ENCODE assay signal across 8 mouse cellular contexts in genomic region chr10:80560621-80561020, GRCm38 (mm10). TPM values are rescaled to one million over a fixed set of nuclear protein-coding genes. Genes with fewer than 3 reads are reported as not detected.
DNase-seq lines count a peak whose midpoint lies in the region; ATAC-seq and TF ChIP-seq lines count a peak whose summit lies in the region.

No protein-coding gene starts in this region.

- no peak for TF ChIP-seq POLR2A in lung, adult 2 months (IDR thresholded peaks at IDR 0.05; ENCODE audit: borderline replicate concordance, extremely low read depth, low read depth, low read length)

- H3K27me3 ChIP-seq in embryonic facial prominence, embryonic 15.5 days: no peaks in the 10 kb centered on the region
- H3K27me3 ChIP-seq in kidney, postnatal 0 days (ENCODE audit: insufficient read depth, low read length): no peaks in the 10 kb centered on the region
- H3K27me3 ChIP-seq in neural tube, embryonic 13.5 days: no peaks in the 10 kb centered on the region

- no peak for DNase-seq in lung, adult 2 months
- no peak for DNase-seq in lung, postnatal 25 days (ENCODE audit: low spot score)
- no peak for DNase-seq in kidney, postnatal 0 days (ENCODE audit: low spot score)
- DNase-seq in left cerebral cortex, postnatal 14 days (ENCODE audit: low spot score in 2 of 2): no peak
- no peak for DNase-seq in testis, postnatal 10 days (ENCODE audit: low spot score)
- DNase-seq in ovary, postnatal 10 days (ENCODE audit: low spot score): no peak

- no peak overlapping the region for H3K27ac ChIP-seq in embryonic facial prominence, embryonic 15.5 days (replicated peaks)
- peak overlapping the region; percentile 89 for H3K27ac ChIP-seq in kidney, postnatal 0 days
- no peak overlapping the region for H3K27ac ChIP-seq in neural tube, embryonic 13.5 days (replicated peaks)

- H3K9ac ChIP-seq in embryonic facial prominence, embryonic 15.5 days: peak overlapping the region; percentile 99
- H3K9ac ChIP-seq in kidney, postnatal 0 days (ENCODE audit: low read depth, low read length): peak overlapping the region; percentile 98
- H3K9ac ChIP-seq in neural tube, embryonic 13.5 days: peak overlapping the region; percentile 92

- peak overlapping the region; percentile 81 for H3K4me2 ChIP-seq in embryonic facial prominence, embryonic 15.5 days (replicated peaks)
- H3K4me2 ChIP-seq in kidney, postnatal 0 days (ENCODE audit: low read length): peak overlapping the region; percentile 89
- H3K4me2 ChIP-seq in neural tube, embryonic 13.5 days: peak overlapping the region; percentile 88

- peak overlapping the region; percentile 85 for H3K4me3 ChIP-seq in lung, adult 2 months (replicated peaks; ENCODE audit: extremely low read depth, low read depth, low read length)
- peak overlapping the region; percentile 99 for H3K4me3 ChIP-seq in embryonic facial prominence, embryonic 15.5 days (replicated peaks)
- peak overlapping the region; percentile 85 for H3K4me3 ChIP-seq in kidney, postnatal 0 days (replicated peaks; ENCODE audit: low read depth, low read length)
- peak overlapping the region; percentile 95 for H3K4me3 ChIP-seq in neural tube, embryonic 13.5 days

- TF ChIP-seq CTCF in lung, adult 2 months (IDR thresholded peaks at IDR 0.05; ENCODE audit: insufficient read depth, low read length): no peak
- TF ChIP-seq CTCF in kidney, postnatal 0 days (IDR thresholded peaks at IDR 0.05; ENCODE audit: low read depth): no peak

- 0 out of 2 replicates have a peak, but pooled peaks cover under 1% of the 10 kb centered on the region for H3K36me3 ChIP-seq in embryonic facial prominence, embryonic 15.5 days
- no peaks in the 10 kb centered on the region for H3K36me3 ChIP-seq in kidney, postnatal 0 days (ENCODE audit: insufficient read depth, low read length)
- no peaks in the 10 kb centered on the region; the same call in 1 of the 2 replicates for H3K36me3 ChIP-seq in neural tube, embryonic 13.5 days

- H3K4me1 ChIP-seq in lung, adult 2 months (ENCODE audit: control insufficient read depth, insufficient read depth, low read length): peaks cover 29% of the 10 kb centered on the region
- H3K4me1 ChIP-seq in embryonic facial prominence, embryonic 15.5 days: peaks cover 48% of the 10 kb centered on the region
- H3K4me1 ChIP-seq in kidney, postnatal 0 days (replicated peaks; ENCODE audit: insufficient read depth, low read length): peaks cover 15% of the 10 kb centered on the region
- peaks cover 55% of the 10 kb centered on the region for H3K4me1 ChIP-seq in neural tube, embryonic 13.5 days (replicated peaks)

- no peaks in the 10 kb centered on the region for H3K9me3 ChIP-seq in embryonic facial prominence, embryonic 15.5 days (replicated peaks)
- H3K9me3 ChIP-seq in kidney, postnatal 0 days (replicated peaks; ENCODE audit: low read length): no peaks in the 10 kb centered on the region
- no peaks in the 10 kb centered on the region for H3K9me3 ChIP-seq in neural tube, embryonic 13.5 days

- WGBS in lung, adult 2 months: under 1% methylated on average over 13 of the region's 13 CpGs
- WGBS in embryonic facial prominence, embryonic 15.5 days: 1% methylated on average over 13 of the region's 13 CpGs
- WGBS in kidney, postnatal 0 days: under 1% methylated on average over 13 of the region's 13 CpGs
- WGBS in neural tube, embryonic 13.5 days: 0% methylated on average over 13 of the region's 13 CpGs

- intact Hi-C loops in left cerebral cortex, postnatal 14 days (cut with DNase I): no loop called here

- ATAC-seq in embryonic facial prominence, embryonic 15.5 days (ENCODE audit: insufficient number of reproducible peaks, low FRiP score, low TSS enrichment, low read depth): no peak
- no peak for ATAC-seq in kidney, postnatal 0 days (replicated peaks; ENCODE audit: low FRiP score, low read depth)
- ATAC-seq in neural tube, embryonic 13.5 days (ENCODE audit: low read depth): 0 out of 2 replicates have a peak, but pooled peaks have one; percentile 0

RNA-seq across cellular contexts. Expression of gene Rexo1, which starts 0.7 kb away (rescaled TPM):
- polyA plus RNA-seq in lung, adult 2 months (2012; rRNA removed): 61.8 and 62.7 TPM in 2 replicates
- polyA plus RNA-seq in embryonic facial prominence, embryonic 15.5 days (2015; fragmentation: Nextera tagmentation; extraction: Ambion mirVana): 25.8 and 27.1 TPM in 2 replicates
- polyA plus RNA-seq in kidney, postnatal 0 days (2015; fragmentation: Nextera tagmentation; extraction: Ambion mirVana): 16.8 and 17.3 TPM in 2 replicates
- 26.8 and 28.0 TPM in 2 replicates for polyA plus RNA-seq in neural tube, embryonic 13.5 days (2015; fragmentation: Nextera tagmentation; extraction: Ambion mirVana)
- total RNA-seq in left cerebral cortex, postnatal 14 days (2021): 10 to 100 TPM; 44.5 to 46.3 TPM

RNA-seq across cellular contexts. Expression of gene Klf16, which starts 16.5 kb away (rescaled TPM):
- 24.8 and 31.5 TPM in 2 replicates for polyA plus RNA-seq in lung, adult 2 months (2012; rRNA removed)
- polyA plus RNA-seq in embryonic facial prominence, embryonic 15.5 days (2015; fragmentation: Nextera tagmentation; extraction: Ambion mirVana): 9.4 and 11.3 TPM in 2 replicates
- 8.1 and 8.8 TPM in 2 replicates for polyA plus RNA-seq in kidney, postnatal 0 days (2015; fragmentation: Nextera tagmentation; extraction: Ambion mirVana)
- polyA plus RNA-seq in neural tube, embryonic 13.5 days (2015; fragmentation: Nextera tagmentation; extraction: Ambion mirVana): 4.9 and 5.5 TPM in 2 replicates
- total RNA-seq in left cerebral cortex, postnatal 14 days (2021): 10 to 100 TPM; 46.7 to 48.0 TPM

RNA-seq across cellular contexts. Expression of gene Atp8b3, which starts 21.7 kb away (rescaled TPM):
- 0.08 and 0.11 TPM in 2 replicates for polyA plus RNA-seq in lung, adult 2 months (2012; rRNA removed)
- 0.09 and 0.28 TPM in 2 replicates for polyA plus RNA-seq in embryonic facial prominence, embryonic 15.5 days (2015; fragmentation: Nextera tagmentation; extraction: Ambion mirVana)
- 0.09 and 0.16 TPM in 2 replicates for polyA plus RNA-seq in kidney, postnatal 0 days (2015; fragmentation: Nextera tagmentation; extraction: Ambion mirVana)
- polyA plus RNA-seq in neural tube, embryonic 13.5 days (2015; fragmentation: Nextera tagmentation; extraction: Ambion mirVana): 1.2 and 1.4 TPM in 2 replicates
- total RNA-seq in left cerebral cortex, postnatal 14 days (2021): under 1 TPM; 0.15 TPM

RNA-seq across cellular contexts. Expression of gene Abhd17a, which starts 29.5 kb away (rescaled TPM):
- 191 and 262 TPM in 2 replicates for polyA plus RNA-seq in lung, adult 2 months (2012; rRNA removed)
- 112 and 115 TPM in 2 replicates for polyA plus RNA-seq in embryonic facial prominence, embryonic 15.5 days (2015; fragmentation: Nextera tagmentation; extraction: Ambion mirVana)
- polyA plus RNA-seq in kidney, postnatal 0 days (2015; fragmentation: Nextera tagmentation; extraction: Ambion mirVana): 104 and 121 TPM in 2 replicates
- 108 and 123 TPM in 2 replicates for polyA plus RNA-seq in neural tube, embryonic 13.5 days (2015; fragmentation: Nextera tagmentation; extraction: Ambion mirVana)
- 100 to 1,000 TPM; 212 to 220 TPM for total RNA-seq in left cerebral cortex, postnatal 14 days (2021)

RNA-seq across cellular contexts. Expression of gene Scamp4, which starts 42.1 kb away (rescaled TPM):
- 91.4 and 110 TPM in 2 replicates for polyA plus RNA-seq in lung, adult 2 months (2012; rRNA removed)
- 99.1 and 108 TPM in 2 replicates for polyA plus RNA-seq in embryonic facial prominence, embryonic 15.5 days (2015; fragmentation: Nextera tagmentation; extraction: Ambion mirVana)
- polyA plus RNA-seq in kidney, postnatal 0 days (2015; fragmentation: Nextera tagmentation; extraction: Ambion mirVana): 80.7 and 87.2 TPM in 2 replicates
- 62.7 and 64.8 TPM in 2 replicates for polyA plus RNA-seq in neural tube, embryonic 13.5 days (2015; fragmentation: Nextera tagmentation; extraction: Ambion mirVana)
- 10 to 100 TPM; 35.8 to 39.3 TPM for total RNA-seq in left cerebral cortex, postnatal 14 days (2021)
